Mouse (Mus musculus) brain, adult 2 months (tissue): ENCODE measurements at regions not wholly inside any gene's neighbourhood (a gene's known extent, or its start where the extent isn't known, plus 50 kb on each side); places are given as distances from the start of the nearest gene placed in this dataset.
A peak's percentile ranks its signal among the peaks of the same experiment; 100 is the strongest.

Experiments
- DNase-seq: peaks from one replicate; pipeline ENCODE4 v3.0.0; 2011; ENCODE audit warnings: low read depth, low spot score

GRCm38 (mm10) chr1:143464863-143465262, 175.6 kb upstream of the B3galt2 start:
- no peak for DNase-seq

- DNase-seq: no peak
Measured at GRCm38 (mm10) chr1:143466092-143466491, 174.4 kb upstream of the B3galt2 start.

- no peak for DNase-seq
Measured at GRCm38 (mm10) chr1:143475329-143475728, 165.1 kb upstream of the B3galt2 start.

GRCm38 (mm10) chr1:143483345-143483744, 157.1 kb upstream of the B3galt2 start:
- DNase-seq: no peak

GRCm38 (mm10) chr1:143484936-143485335, 155.5 kb upstream of the B3galt2 start:
- no peak for DNase-seq

- no peak for DNase-seq
Measured at GRCm38 (mm10) chr1:143497092-143497491, 143.4 kb upstream of the B3galt2 start.

GRCm38 (mm10) chr1:143503436-143504065, 136.9 kb upstream of the B3galt2 start:
- peak; percentile 72 for DNase-seq

GRCm38 (mm10) chr1:143504066-143504440, 136.4 kb upstream of the B3galt2 start:
- no peak for DNase-seq

GRCm38 (mm10) chr1:143505318-143505717, 135.1 kb upstream of the B3galt2 start:
- no peak for DNase-seq

GRCm38 (mm10) chr1:143523831-143524521, 116.5 kb upstream of the B3galt2 start:
- peak; percentile 60 for DNase-seq

- peak; percentile 49 for DNase-seq
Measured at GRCm38 (mm10) chr1:143524522-143524865, 116.0 kb upstream of the B3galt2 start.

- DNase-seq: no peak
Measured at GRCm38 (mm10) chr1:143540223-143540622, 100.2 kb upstream of the B3galt2 start.

GRCm38 (mm10) chr1:143540701-143541100, 99.8 kb upstream of the B3galt2 start:
- no peak for DNase-seq
